Mouse (Mus musculus): ENCODE data around the gene Fhod1.
A peak's percentile ranks its signal among the peaks of the same experiment; 100 is the strongest.

Fhod1 gene

GRCm38 (mm10) chr8:105347428-105348221, at the start of gene Fhod1:
Gene Fhod1, minus strand, starts transcription at chr8:105347953.
- DNase-seq (ENCODE audit: low spot score): peak; percentile 89

GRCm38 (mm10) chr8:105393915-105394314, 46.2 kb upstream of the Fhod1 start:
- DNase-seq (ENCODE audit: low spot score): no peak

GRCm38 (mm10) chr8:105393089-105393787, 45.5 kb upstream of the Fhod1 start:
- no peak for DNase-seq (ENCODE audit: low spot score)

GRCm38 (mm10) chr8:105389096-105389495, 41.3 kb upstream of the Fhod1 start:
- DNase-seq (ENCODE audit: low spot score): no peak

GRCm38 (mm10) chr8:105387151-105387550, 39.4 kb upstream of the Fhod1 start:
- DNase-seq (ENCODE audit: low spot score): no peak

GRCm38 (mm10) chr8:105384070-105384469, 36.3 kb upstream of the Fhod1 start:
- DNase-seq (ENCODE audit: low spot score): no peak

- no peak for DNase-seq (ENCODE audit: low spot score)
Measured at GRCm38 (mm10) chr8:105380308-105380707, 32.6 kb upstream of the Fhod1 start.

- DNase-seq (ENCODE audit: low spot score): no peak
Measured at GRCm38 (mm10) chr8:105378673-105379072, 30.9 kb upstream of the Fhod1 start.

GRCm38 (mm10) chr8:105374513-105374966, 26.8 kb upstream of the Fhod1 start:
- DNase-seq (ENCODE audit: low spot score): peak; percentile 36

- no peak for DNase-seq (ENCODE audit: low spot score)
Measured at GRCm38 (mm10) chr8:105373032-105373431, 25.3 kb upstream of the Fhod1 start, which contains the start of gene Plekhg4. Gene Plekhg4, plus strand, starts transcription at chr8:105373274.

GRCm38 (mm10) chr8:105372473-105372872, 24.7 kb upstream of the Fhod1 start:
- no peak for DNase-seq (ENCODE audit: low spot score)

GRCm38 (mm10) chr8:105367107-105367506, 19.4 kb upstream of the Fhod1 start:
- DNase-seq (ENCODE audit: low spot score): no peak

- DNase-seq (ENCODE audit: low spot score): no peak
Measured at GRCm38 (mm10) chr8:105361751-105362702, 14.3 kb upstream of the Fhod1 start.

- DNase-seq (ENCODE audit: low spot score): no peak
Measured at GRCm38 (mm10) chr8:105359646-105360045, 11.9 kb upstream of the Fhod1 start.

GRCm38 (mm10) chr8:105359208-105359607, 11.5 kb upstream of the Fhod1 start:
- no peak for DNase-seq (ENCODE audit: low spot score)

- no peak for DNase-seq (ENCODE audit: low spot score)
Measured at GRCm38 (mm10) chr8:105356681-105357080, 8.9 kb upstream of the Fhod1 start.

- no peak for DNase-seq (ENCODE audit: low spot score)
Measured at GRCm38 (mm10) chr8:105355179-105356024, 7.6 kb upstream of the Fhod1 start.

- DNase-seq (ENCODE audit: low spot score): no peak
Measured at GRCm38 (mm10) chr8:105354549-105354948, 6.8 kb upstream of the Fhod1 start.

- no peak for DNase-seq (ENCODE audit: low spot score)
Measured at GRCm38 (mm10) chr8:105353583-105354135, 5.9 kb upstream of the Fhod1 start.

- no peak for DNase-seq (ENCODE audit: low spot score)
Measured at GRCm38 (mm10) chr8:105350186-105350585, 2.4 kb upstream of the Fhod1 start.
